Mouse (Mus musculus): ENCODE data around the gene Macrod2.

Gene Macrod2

GRCm38 (mm10) chr2:142024534-142025155, 1629.5 kb downstream of the Macrod2 start:
- no peak for DNase-seq (ENCODE audit: low spot score)

- no peak for DNase-seq (ENCODE audit: low spot score)
These were observed 1631.6 kb downstream of the Macrod2 start for GRCm38 (mm10) chr2:142026721-142027120.

GRCm38 (mm10) chr2:142030756-142031646, 1635.9 kb downstream of the Macrod2 start:
- DNase-seq (ENCODE audit: low spot score): no peak

GRCm38 (mm10) chr2:142055576-142055975, 1660.5 kb downstream of the Macrod2 start:
- DNase-seq (ENCODE audit: low spot score): no peak

- DNase-seq (ENCODE audit: low spot score): no peak
These were observed 1663.0 kb downstream of the Macrod2 start for GRCm38 (mm10) chr2:142057889-142058750.

GRCm38 (mm10) chr2:142058751-142059090, 1663.6 kb downstream of the Macrod2 start:
- DNase-seq (ENCODE audit: low spot score): no peak

- DNase-seq (ENCODE audit: low spot score): no peak
These were observed 1713.8 kb downstream of the Macrod2 start for GRCm38 (mm10) chr2:142108947-142109346.

GRCm38 (mm10) chr2:142116623-142117022, 1721.5 kb downstream of the Macrod2 start:
- DNase-seq (ENCODE audit: low spot score): no peak

- no peak for DNase-seq (ENCODE audit: low spot score)
These were observed 1733.0 kb downstream of the Macrod2 start for GRCm38 (mm10) chr2:142128109-142128508.

GRCm38 (mm10) chr2:142129166-142129565, 1734.1 kb downstream of the Macrod2 start:
- DNase-seq (ENCODE audit: low spot score): no peak

- DNase-seq (ENCODE audit: low spot score): no peak
These were observed 1754.2 kb downstream of the Macrod2 start for GRCm38 (mm10) chr2:142149310-142149709.

- peak; percentile 6 for DNase-seq (ENCODE audit: low spot score)
These were observed 1768.6 kb downstream of the Macrod2 start for GRCm38 (mm10) chr2:142163506-142164275.

GRCm38 (mm10) chr2:142169649-142170048, 1774.5 kb downstream of the Macrod2 start:
- DNase-seq (ENCODE audit: low spot score): no peak

GRCm38 (mm10) chr2:142172706-142173105, 1777.6 kb downstream of the Macrod2 start:
- DNase-seq (ENCODE audit: low spot score): no peak

GRCm38 (mm10) chr2:142174039-142174438, 1778.9 kb downstream of the Macrod2 start:
- no peak for DNase-seq (ENCODE audit: low spot score)

- DNase-seq (ENCODE audit: low spot score): no peak
These were observed 1791.8 kb downstream of the Macrod2 start for GRCm38 (mm10) chr2:142186922-142187321.

GRCm38 (mm10) chr2:142187428-142187827, 1792.3 kb downstream of the Macrod2 start:
- no peak for DNase-seq (ENCODE audit: low spot score)

- DNase-seq (ENCODE audit: low spot score): no peak
These were observed 1822.3 kb downstream of the Macrod2 start for GRCm38 (mm10) chr2:142217371-142217770.

- DNase-seq (ENCODE audit: low spot score): no peak
These were observed 1827.2 kb downstream of the Macrod2 start for GRCm38 (mm10) chr2:142222137-142222921.

- DNase-seq (ENCODE audit: low spot score): no peak
These were observed 1827.8 kb downstream of the Macrod2 start for GRCm38 (mm10) chr2:142222926-142223325.
